Comparison of ENCODE assay signal across 8 mouse cellular contexts in genomic region chr17:87264054-87264830, GRCm38 (mm10). TPM values are rescaled to one million over a fixed set of nuclear protein-coding genes. Genes with fewer than 3 reads are reported as not detected.
DNase-seq lines count a peak whose midpoint lies in the region; ATAC-seq lines count a peak whose summit lies in the region.

No protein-coding gene starts in this region.

- H3K36me3 ChIP-seq in kidney, embryonic 14.5 days (ENCODE audit: control insufficient read depth, insufficient read depth, low read length): peaks cover 13% of the 10 kb centered on the region
- H3K36me3 ChIP-seq in embryonic facial prominence, embryonic 10.5 days (replicated peaks): peaks cover 49% of the 10 kb centered on the region
- H3K36me3 ChIP-seq in hindbrain, embryonic 15.5 days: peaks cover 30% of the 10 kb centered on the region
- H3K36me3 ChIP-seq in midbrain, embryonic 14.5 days (ENCODE audit: control insufficient read depth, insufficient read depth, low read length): peaks cover 6% of the 10 kb centered on the region; the same call in 1 of the 2 replicates

- no peak overlapping the region for H3K27ac ChIP-seq in kidney, embryonic 14.5 days (ENCODE audit: low read depth, low read length)
- no peak overlapping the region for H3K27ac ChIP-seq in embryonic facial prominence, embryonic 10.5 days (replicated peaks)
- no peak overlapping the region for H3K27ac ChIP-seq in hindbrain, embryonic 15.5 days (replicated peaks)
- no peak overlapping the region for H3K27ac ChIP-seq in midbrain, embryonic 14.5 days (replicated peaks; ENCODE audit: low read depth, low read length)

- peak overlapping the region; percentile 88; the same call in 1 of the 2 replicates for H3K9ac ChIP-seq in kidney, embryonic 14.5 days (ENCODE audit: low read depth, low read length)
- H3K9ac ChIP-seq in hindbrain, embryonic 15.5 days: peak overlapping the region; percentile 95; the same call in 1 of the 2 replicates
- peak overlapping the region; percentile 94; the same call in 1 of the 2 replicates for H3K9ac ChIP-seq in midbrain, embryonic 14.5 days (replicated peaks; ENCODE audit: low read length)

- H3K9me3 ChIP-seq in kidney, embryonic 14.5 days (ENCODE audit: control insufficient read depth, low read length): peaks cover 3% of the 10 kb centered on the region; the same call in 1 of the 2 replicates
- peaks cover 9% of the 10 kb centered on the region; the same call in 1 of the 2 replicates for H3K9me3 ChIP-seq in embryonic facial prominence, embryonic 10.5 days
- H3K9me3 ChIP-seq in hindbrain, embryonic 15.5 days: no peaks in the 10 kb centered on the region
- peaks cover 5% of the 10 kb centered on the region; the same call in 1 of the 2 replicates for H3K9me3 ChIP-seq in midbrain, embryonic 14.5 days (ENCODE audit: control insufficient read depth, low read length)

- no peaks in the 10 kb centered on the region for H3K27me3 ChIP-seq in kidney, embryonic 14.5 days (ENCODE audit: control insufficient read depth, insufficient read depth, low read length)
- H3K27me3 ChIP-seq in embryonic facial prominence, embryonic 10.5 days (replicated peaks; ENCODE audit: low read depth, poor library complexity, severe bottlenecking): 0 out of 2 replicates have a peak, but pooled peaks cover 6% of the 10 kb centered on the region
- no peaks in the 10 kb centered on the region for H3K27me3 ChIP-seq in hindbrain, embryonic 15.5 days
- no peaks in the 10 kb centered on the region for H3K27me3 ChIP-seq in midbrain, embryonic 14.5 days (ENCODE audit: control insufficient read depth, insufficient read depth, low read length)

- DNase-seq in kidney, adult 11 months: no peak
- DNase-seq in embryonic facial prominence, embryonic 10.5 days (ENCODE audit: low spot score): no peak
- DNase-seq in midbrain, embryonic 14.5 days: no peak
- no peak for DNase-seq in layer of hippocampus, adult 8-10 months (ENCODE audit: low spot score in 2 of 2)
- DNase-seq in frontal cortex, postnatal 14 days (ENCODE audit: low spot score in 2 of 2): no peak
- DNase-seq in spleen, adult 12 weeks (ENCODE audit: low spot score): no peak

- peaks cover 11% of the 10 kb centered on the region for H3K4me1 ChIP-seq in kidney, embryonic 14.5 days (ENCODE audit: control insufficient read depth, insufficient read depth, low read length)
- H3K4me1 ChIP-seq in embryonic facial prominence, embryonic 10.5 days: peaks cover 17% of the 10 kb centered on the region
- peaks cover 14% of the 10 kb centered on the region for H3K4me1 ChIP-seq in hindbrain, embryonic 15.5 days (replicated peaks)
- H3K4me1 ChIP-seq in midbrain, embryonic 14.5 days (ENCODE audit: control insufficient read depth, insufficient read depth, low read length): peaks cover 10% of the 10 kb centered on the region

- peak overlapping the region; percentile 78 for H3K4me2 ChIP-seq in kidney, embryonic 14.5 days (replicated peaks; ENCODE audit: low read depth, low read length)
- H3K4me2 ChIP-seq in hindbrain, embryonic 15.5 days: peak overlapping the region; percentile 66
- peak overlapping the region; percentile 70 for H3K4me2 ChIP-seq in midbrain, embryonic 14.5 days (ENCODE audit: low read length)

- peak overlapping the region; percentile 89 for H3K4me3 ChIP-seq in kidney, embryonic 14.5 days (ENCODE audit: low read length)
- H3K4me3 ChIP-seq in embryonic facial prominence, embryonic 10.5 days: peak overlapping the region; percentile 94
- peak overlapping the region; percentile 89 for H3K4me3 ChIP-seq in hindbrain, embryonic 15.5 days
- peak overlapping the region; percentile 87 for H3K4me3 ChIP-seq in midbrain, embryonic 14.5 days (replicated peaks; ENCODE audit: low read depth, low read length)

- no peak for ATAC-seq in kidney, embryonic 14.5 days (ENCODE audit: low FRiP score, low TSS enrichment)
- ATAC-seq in hindbrain, embryonic 15.5 days (ENCODE audit: low FRiP score, low read depth): no peak
- no peak for ATAC-seq in midbrain, embryonic 14.5 days (ENCODE audit: low FRiP score, low TSS enrichment)

- 79% methylated on average over 11 of the region's 11 CpGs for WGBS in kidney, embryonic 14.5 days
- WGBS in embryonic facial prominence, embryonic 10.5 days: 94% methylated on average over 11 of the region's 11 CpGs
- 94% methylated on average over 11 of the region's 11 CpGs for WGBS in hindbrain, embryonic 15.5 days
- WGBS in midbrain, embryonic 14.5 days: 95% methylated on average over 11 of the region's 11 CpGs

RNA-seq across cellular contexts. Expression of gene Mcfd2, which starts 1.5 kb away (rescaled TPM):
- polyA plus RNA-seq in kidney, embryonic 14.5 days (2014; fragmentation: Nextera tagmentation; extraction: Ambion mirVana): 82.6 and 104 TPM in 2 replicates
- 75.2 and 81.8 TPM in 2 replicates for polyA plus RNA-seq in embryonic facial prominence, embryonic 10.5 days (2016; fragmentation: Nextera tagmentation; extraction: Ambion mirVana)
- polyA plus RNA-seq in hindbrain, embryonic 15.5 days (2015; fragmentation: Nextera tagmentation; extraction: Ambion mirVana): 46.1 and 46.9 TPM in 2 replicates
- polyA plus RNA-seq in midbrain, embryonic 14.5 days (2014; fragmentation: Nextera tagmentation; extraction: Ambion mirVana): 43.1 and 48.1 TPM in 2 replicates
- total RNA-seq in layer of hippocampus, adult 8-10 months (2022): 10 to 100 TPM; 63.8 to 73.0 (median 64.6) TPM

RNA-seq across cellular contexts. Expression of gene Ttc7, which starts 18.4 kb away (rescaled TPM):
- 4.0 and 5.7 TPM in 2 replicates for polyA plus RNA-seq in kidney, embryonic 14.5 days (2014; fragmentation: Nextera tagmentation; extraction: Ambion mirVana)
- polyA plus RNA-seq in embryonic facial prominence, embryonic 10.5 days (2016; fragmentation: Nextera tagmentation; extraction: Ambion mirVana): 3.6 and 4.0 TPM in 2 replicates
- polyA plus RNA-seq in hindbrain, embryonic 15.5 days (2015; fragmentation: Nextera tagmentation; extraction: Ambion mirVana): 5.3 and 8.2 TPM in 2 replicates
- polyA plus RNA-seq in midbrain, embryonic 14.5 days (2014; fragmentation: Nextera tagmentation; extraction: Ambion mirVana): 3.6 and 5.0 TPM in 2 replicates
- 1 to 10 TPM; 7.8 to 10.0 (median 8.5) TPM for total RNA-seq in layer of hippocampus, adult 8-10 months (2022)
